Mouse (Mus musculus): ENCODE results near the gene Lrrc18. TPM values are rescaled to one million over a fixed set of nuclear protein-coding genes. Genes with fewer than 3 reads are reported as not detected.

The Lrrc18 gene
- polyA plus RNA-seq, 1 experiment from 2014 or later, result 0.11 TPM

DNA sequence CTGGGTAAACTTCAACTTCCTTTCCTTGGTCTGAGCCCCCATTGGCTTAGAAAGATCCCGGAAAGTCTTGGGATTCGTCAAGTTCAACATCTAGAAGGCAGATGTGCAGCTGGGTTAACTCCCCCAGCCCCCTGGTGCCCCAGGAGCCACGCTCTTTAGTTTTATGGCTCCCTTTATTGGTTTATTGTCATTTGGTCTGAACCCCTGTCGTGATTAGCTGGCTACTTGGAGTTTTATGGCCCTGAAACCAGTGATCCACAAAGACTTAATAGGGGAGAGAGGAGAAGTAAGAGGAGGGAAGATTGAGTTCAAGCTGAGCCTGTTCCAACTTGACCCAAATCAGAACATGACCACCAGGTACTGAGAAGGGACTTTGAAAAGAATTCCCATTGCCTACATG is 4.5 kb upstream of the Lrrc18 start:
- Histone ChIP-seq H3K9me3 (ENCODE audit: control insufficient read depth, low read length) (no peaks in the 10 kb centered on the region), H3K4me1 (ENCODE audit: control insufficient read depth, insufficient read depth, low read length) (peaks cover 4% of the 10 kb centered on the region; the same call in 1 of the 2 replicates), H3K36me3 (ENCODE audit: control insufficient read depth, insufficient read depth, low read length) (no peaks in the 10 kb centered on the region), H3K27ac (ENCODE audit: low read length) (no peak overlapping the region), H3K4me2 (ENCODE audit: low read depth, low read length) (no peak overlapping the region), H3K9ac (ENCODE audit: low read depth, low read length) (no peak overlapping the region), H3K4me3 (ENCODE audit: low read length) (no peak overlapping the region), H3K27me3 (replicated peaks; ENCODE audit: control insufficient read depth, insufficient read depth, low read length) (no peaks in the 10 kb centered on the region)
- 24% methylated on average over 4 of the region's 4 CpGs for WGBS
- peak; percentile 73 for ATAC-seq

DNA sequence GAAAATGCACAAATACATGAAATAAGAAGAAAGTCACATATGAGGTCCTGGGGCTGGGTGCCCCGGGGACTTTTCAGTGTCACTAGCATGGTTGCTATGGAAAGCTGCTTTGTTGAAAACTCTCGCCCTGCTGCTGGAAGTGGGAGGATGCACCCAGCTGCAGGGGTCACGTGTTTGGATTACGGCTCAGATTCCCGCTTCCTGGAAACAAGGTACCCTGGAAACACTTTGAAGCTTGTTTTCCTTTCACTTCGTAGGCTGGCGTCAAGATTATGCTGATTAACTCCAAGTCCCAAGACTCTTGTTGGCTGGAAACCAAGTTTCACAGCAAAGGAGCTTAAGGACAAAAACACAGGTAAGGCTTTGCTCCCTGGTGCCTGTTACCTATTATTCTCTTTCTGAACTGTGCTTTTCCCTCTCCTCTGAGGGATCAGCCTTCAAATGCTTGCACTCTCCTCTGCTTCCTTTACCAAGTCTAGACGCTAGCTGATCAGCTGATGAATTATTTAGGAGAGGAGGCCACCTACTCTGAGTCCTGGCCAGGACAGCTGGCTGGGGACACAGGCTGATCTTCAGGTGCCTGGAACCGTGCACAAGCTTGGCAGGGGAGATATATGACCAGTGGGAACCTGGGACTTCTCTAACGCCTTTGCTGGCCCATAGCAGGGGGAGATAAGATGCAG is 3.9 kb downstream of the Lrrc18 start:
- Histone ChIP-seq H3K4me1 (ENCODE audit: control insufficient read depth, insufficient read depth, low read length) (no peaks in the 10 kb centered on the region), H3K9ac (ENCODE audit: low read depth, low read length) (no peak overlapping the region), H3K27me3 (replicated peaks; ENCODE audit: control insufficient read depth, insufficient read depth, low read length) (no peaks in the 10 kb centered on the region), H3K4me3 (ENCODE audit: low read length) (peak overlapping the region; percentile 8; the same call in 1 of the 2 replicates), H3K27ac (ENCODE audit: low read length) (no peak overlapping the region), H3K4me2 (ENCODE audit: low read depth, low read length) (peak overlapping the region; percentile 45), H3K36me3 (ENCODE audit: control insufficient read depth, insufficient read depth, low read length) (no peaks in the 10 kb centered on the region), H3K9me3 (ENCODE audit: control insufficient read depth, low read length) (no peaks in the 10 kb centered on the region)
- 16% methylated on average over 10 of the region's 10 CpGs for WGBS
- peak; percentile 44; the same call in 1 of the 2 replicates for ATAC-seq

DNA sequence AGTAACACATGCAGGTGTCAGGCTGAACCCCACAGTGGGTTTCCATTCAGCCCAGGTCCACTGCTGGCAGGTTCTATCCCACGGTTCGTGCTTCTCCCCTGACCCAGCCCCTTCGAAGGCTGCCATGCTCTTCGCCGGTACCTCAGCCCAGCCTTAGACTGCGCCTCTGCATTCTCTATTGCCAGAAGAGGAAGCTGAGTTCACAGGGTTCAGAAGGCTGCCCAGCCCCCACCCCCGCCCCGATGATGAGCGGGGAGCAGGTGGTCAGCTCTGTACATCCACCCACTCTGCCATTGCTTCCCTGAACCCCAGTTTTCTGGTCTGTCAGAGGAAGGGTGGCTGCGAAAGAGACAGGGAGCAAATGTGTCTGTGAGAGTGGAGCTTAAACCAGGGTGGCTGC is 8.3 kb downstream of the Lrrc18 start:
- Histone ChIP-seq H3K36me3 (ENCODE audit: control insufficient read depth, insufficient read depth, low read length) (no peaks in the 10 kb centered on the region), H3K27ac (ENCODE audit: low read length) (no peak overlapping the region), H3K27me3 (replicated peaks; ENCODE audit: control insufficient read depth, insufficient read depth, low read length) (no peaks in the 10 kb centered on the region), H3K9ac (ENCODE audit: low read depth, low read length) (no peak overlapping the region), H3K4me1 (ENCODE audit: control insufficient read depth, insufficient read depth, low read length) (no peaks in the 10 kb centered on the region), H3K4me2 (ENCODE audit: low read depth, low read length) (no peak overlapping the region), H3K9me3 (ENCODE audit: control insufficient read depth, low read length) (no peaks in the 10 kb centered on the region), H3K4me3 (ENCODE audit: low read length) (no peak overlapping the region)
- 49% methylated on average over 10 of the region's 10 CpGs for WGBS
- ATAC-seq, result no peak

DNA sequence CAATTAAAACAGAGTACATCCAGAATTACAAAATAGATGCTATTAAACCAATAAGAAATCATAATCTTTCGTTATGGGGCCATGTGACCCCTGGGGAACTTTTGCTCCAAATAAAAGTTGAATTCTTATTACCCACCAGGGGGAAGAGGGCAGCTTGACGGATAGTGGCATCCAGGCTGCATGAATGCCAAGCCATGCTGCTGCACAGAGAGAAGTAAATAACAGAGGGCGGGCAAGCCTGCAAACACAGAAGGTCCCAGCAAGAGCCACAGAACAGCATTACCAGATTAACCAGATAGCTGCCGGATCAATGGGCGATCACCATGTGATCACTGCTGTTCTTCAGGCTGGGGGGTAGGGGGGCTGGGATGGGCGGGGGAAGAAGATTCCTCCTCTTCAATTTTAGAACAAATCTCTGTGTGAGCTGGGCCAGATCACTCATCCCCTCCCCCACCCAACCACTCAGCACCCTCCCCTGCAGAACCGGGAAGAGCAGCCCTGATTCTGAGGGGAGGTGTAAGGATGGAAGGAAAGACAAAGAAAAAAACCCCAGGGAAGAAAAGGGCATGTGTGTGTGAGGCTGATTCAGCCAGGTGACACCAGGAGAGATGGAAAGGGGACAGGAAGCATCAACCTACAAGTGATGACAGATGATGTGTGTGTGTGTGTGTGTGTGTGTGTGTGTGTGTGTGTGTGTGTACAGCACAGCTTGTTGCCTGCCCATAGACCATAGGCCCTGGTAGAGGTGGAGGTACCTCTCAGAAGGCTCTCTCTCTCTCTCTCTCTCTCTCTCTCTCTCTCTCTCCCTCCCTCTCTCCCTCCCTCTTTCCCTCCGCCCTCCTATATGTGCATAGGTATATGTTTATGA is 9.2 kb downstream of the Lrrc18 start:
- whole genome bisulfite sequencing, result 41% methylated on average over 8 of the region's 8 CpGs
- Histone ChIP-seq H3K4me1 (ENCODE audit: control insufficient read depth, insufficient read depth, low read length) (no peaks in the 10 kb centered on the region), H3K4me2 (ENCODE audit: low read depth, low read length) (no peak overlapping the region), H3K9ac (ENCODE audit: low read depth, low read length) (no peak overlapping the region), H3K36me3 (ENCODE audit: control insufficient read depth, insufficient read depth, low read length) (no peaks in the 10 kb centered on the region), H3K27me3 (replicated peaks; ENCODE audit: control insufficient read depth, insufficient read depth, low read length) (no peaks in the 10 kb centered on the region), H3K4me3 (ENCODE audit: low read length) (no peak overlapping the region), H3K27ac (ENCODE audit: low read length) (no peak overlapping the region), H3K9me3 (ENCODE audit: control insufficient read depth, low read length) (no peaks in the 10 kb centered on the region)
- no peak for ATAC-seq

DNA sequence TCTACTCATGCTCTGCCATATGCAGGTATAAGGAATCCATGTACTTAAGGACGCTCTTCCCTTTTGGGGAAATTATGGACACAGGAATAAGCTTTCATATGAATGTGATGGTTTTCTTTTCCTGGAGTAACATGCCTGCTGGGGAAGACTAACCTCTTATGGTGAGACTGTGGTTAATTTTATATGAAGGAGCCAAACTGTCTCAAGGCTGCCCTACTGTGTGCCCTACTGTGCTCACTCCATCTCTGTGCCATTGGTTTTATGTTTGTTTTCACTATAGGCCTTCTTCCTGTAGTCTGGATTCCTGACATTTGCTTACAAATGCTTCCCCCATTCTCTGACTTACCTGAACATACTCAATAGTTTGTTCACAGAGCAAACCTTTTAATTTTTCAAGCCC is 13.9 kb downstream of the Lrrc18 start:
- H3K9me3 ChIP-seq (ENCODE audit: control insufficient read depth, low read length), result no peaks in the 10 kb centered on the region
- H3K4me3 ChIP-seq (ENCODE audit: low read length), result no peak overlapping the region
- no peak overlapping the region for H3K4me2 ChIP-seq (ENCODE audit: low read depth, low read length)
- no peaks in the 10 kb centered on the region for H3K27me3 ChIP-seq (replicated peaks; ENCODE audit: control insufficient read depth, insufficient read depth, low read length)
- 98% methylated on average over 1 of the region's 1 CpGs for whole genome bisulfite sequencing
- H3K27ac ChIP-seq (ENCODE audit: low read length), result no peak overlapping the region
- H3K36me3 ChIP-seq (ENCODE audit: control insufficient read depth, insufficient read depth, low read length), result no peaks in the 10 kb centered on the region
- H3K4me1 ChIP-seq (ENCODE audit: control insufficient read depth, insufficient read depth, low read length), result 0 out of 2 replicates have a peak, but pooled peaks cover 3% of the 10 kb centered on the region
- no peak for ATAC-seq
- no peak overlapping the region for H3K9ac ChIP-seq (ENCODE audit: low read depth, low read length)

DNA sequence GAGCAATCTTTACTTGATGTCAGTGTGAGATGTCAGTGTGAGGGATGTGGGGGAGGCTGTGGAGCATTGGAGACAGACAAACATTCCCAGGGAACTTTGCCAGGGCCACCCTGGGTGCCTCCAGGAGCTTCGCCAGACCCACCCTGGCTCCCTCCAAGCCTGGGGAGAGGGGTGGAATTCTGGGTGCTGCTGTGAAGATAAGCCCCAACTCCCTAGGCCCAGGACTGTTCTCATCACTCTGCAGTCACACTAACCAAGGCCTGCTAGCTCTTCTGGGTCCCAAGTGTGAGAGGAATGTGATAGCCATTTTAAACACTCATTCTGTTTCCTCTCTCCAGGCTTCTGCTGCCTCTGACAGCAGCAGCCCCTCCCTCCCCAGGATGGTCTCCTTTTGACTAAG is 16.5 kb downstream of the Lrrc18 start:
- no peaks in the 10 kb centered on the region for H3K9me3 ChIP-seq (ENCODE audit: control insufficient read depth, low read length)
- H3K36me3 ChIP-seq (ENCODE audit: control insufficient read depth, insufficient read depth, low read length), result no peaks in the 10 kb centered on the region
- no peak overlapping the region for H3K9ac ChIP-seq (ENCODE audit: low read depth, low read length)
- 0 out of 2 replicates have a peak, but pooled peaks cover 3% of the 10 kb centered on the region for H3K4me1 ChIP-seq (ENCODE audit: control insufficient read depth, insufficient read depth, low read length)
- no peak overlapping the region for H3K27ac ChIP-seq (ENCODE audit: low read length)
- 50% methylated on average over 1 of the region's 1 CpGs for WGBS
- ATAC-seq, result no peak
- no peak overlapping the region for H3K4me2 ChIP-seq (ENCODE audit: low read depth, low read length)
- H3K27me3 ChIP-seq (replicated peaks; ENCODE audit: control insufficient read depth, insufficient read depth, low read length), result no peaks in the 10 kb centered on the region
- no peak overlapping the region for H3K4me3 ChIP-seq (ENCODE audit: low read length)

DNA sequence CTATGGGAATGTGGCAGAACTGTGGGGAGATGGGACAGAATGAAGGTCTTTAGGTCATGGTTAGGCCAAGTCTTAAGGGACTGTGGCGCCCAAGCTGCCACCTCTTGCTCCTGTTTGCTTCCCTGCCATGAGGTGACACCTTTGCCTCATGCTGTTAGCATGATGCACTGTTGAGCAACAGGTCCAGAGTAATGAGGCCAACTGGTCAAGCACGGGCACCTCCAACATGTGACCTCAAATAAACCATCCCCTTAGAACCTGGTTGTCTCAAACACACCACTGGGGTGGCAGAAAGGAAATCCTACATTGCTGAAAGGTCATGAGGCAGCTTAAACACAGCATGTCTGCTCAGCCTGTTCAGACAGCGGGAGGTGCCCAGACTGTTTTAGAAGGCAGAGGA is 27.9 kb downstream of the Lrrc18 start:
- H3K4me3 ChIP-seq (ENCODE audit: low read length), result no peak overlapping the region
- ATAC-seq, result no peak
- no peak overlapping the region for H3K4me2 ChIP-seq (ENCODE audit: low read depth, low read length)
- H3K27ac ChIP-seq (ENCODE audit: low read length), result no peak overlapping the region
- WGBS, result 87% methylated on average over 3 of the region's 3 CpGs
- H3K9me3 ChIP-seq (ENCODE audit: control insufficient read depth, low read length), result no peaks in the 10 kb centered on the region
- H3K36me3 ChIP-seq (ENCODE audit: control insufficient read depth, insufficient read depth, low read length), result no peaks in the 10 kb centered on the region
- H3K27me3 ChIP-seq (replicated peaks; ENCODE audit: control insufficient read depth, insufficient read depth, low read length), result no peaks in the 10 kb centered on the region
- no peaks in the 10 kb centered on the region for H3K4me1 ChIP-seq (ENCODE audit: control insufficient read depth, insufficient read depth, low read length)
- no peak overlapping the region for H3K9ac ChIP-seq (ENCODE audit: low read depth, low read length)

DNA sequence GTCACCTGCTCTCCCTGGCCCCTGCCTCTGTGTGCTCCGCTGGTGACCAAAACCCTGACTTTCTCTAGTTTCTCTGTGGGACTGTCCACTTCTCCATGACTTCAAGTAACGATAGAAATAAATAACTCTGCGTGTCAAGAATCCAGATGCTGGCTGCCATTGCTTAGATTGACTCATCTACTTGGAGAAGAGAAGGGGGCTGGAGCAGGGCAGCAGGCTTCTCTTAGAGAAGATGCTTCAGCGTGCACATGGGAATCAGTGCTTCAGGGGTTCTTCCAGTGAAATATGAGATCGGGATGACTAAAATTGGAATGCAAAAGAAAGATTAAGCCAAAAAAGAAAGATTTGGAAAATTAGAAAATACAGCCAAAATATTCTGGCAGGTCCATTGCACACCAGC is 28.4 kb downstream of the Lrrc18 start:
- H3K4me3 ChIP-seq (ENCODE audit: low read length), result no peak overlapping the region
- H3K27ac ChIP-seq (ENCODE audit: low read length), result no peak overlapping the region
- no peak overlapping the region for H3K9ac ChIP-seq (ENCODE audit: low read depth, low read length)
- 57% methylated on average over 5 of the region's 5 CpGs for WGBS
- H3K27me3 ChIP-seq (replicated peaks; ENCODE audit: control insufficient read depth, insufficient read depth, low read length), result no peaks in the 10 kb centered on the region
- no peaks in the 10 kb centered on the region for H3K9me3 ChIP-seq (ENCODE audit: control insufficient read depth, low read length)
- no peak for ATAC-seq
- H3K4me1 ChIP-seq (ENCODE audit: control insufficient read depth, insufficient read depth, low read length), result no peaks in the 10 kb centered on the region
- H3K4me2 ChIP-seq (ENCODE audit: low read depth, low read length), result no peak overlapping the region
- H3K36me3 ChIP-seq (ENCODE audit: control insufficient read depth, insufficient read depth, low read length), result no peaks in the 10 kb centered on the region

DNA sequence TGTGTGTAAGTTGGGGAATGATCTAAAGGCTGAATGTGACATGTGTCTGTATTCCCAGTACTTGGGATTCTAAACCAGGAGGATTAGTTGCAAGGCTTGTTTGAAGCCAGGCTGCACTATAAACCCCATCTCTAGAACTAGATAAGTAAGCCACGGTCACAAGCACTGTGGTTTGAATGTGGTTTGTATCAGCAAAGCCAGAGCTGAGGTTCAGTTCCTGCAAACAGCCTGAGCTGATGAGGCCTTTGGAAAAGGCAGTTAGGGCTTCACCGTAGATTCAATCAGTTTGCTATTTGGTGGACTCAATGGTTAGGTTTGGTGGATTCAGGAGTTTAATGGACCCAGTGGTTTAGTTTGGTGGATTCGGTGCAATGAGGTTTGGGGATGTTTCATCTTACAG is 39.7 kb downstream of the Lrrc18 start:
- H3K27ac ChIP-seq (ENCODE audit: low read length), result no peak overlapping the region
- H3K9me3 ChIP-seq (ENCODE audit: control insufficient read depth, low read length), result no peaks in the 10 kb centered on the region
- 78% methylated on average over 3 of the region's 3 CpGs for WGBS
- no peak overlapping the region for H3K9ac ChIP-seq (ENCODE audit: low read depth, low read length)
- H3K4me1 ChIP-seq (ENCODE audit: control insufficient read depth, insufficient read depth, low read length), result no peaks in the 10 kb centered on the region
- no peak overlapping the region for H3K4me2 ChIP-seq (ENCODE audit: low read depth, low read length)
- no peaks in the 10 kb centered on the region for H3K27me3 ChIP-seq (replicated peaks; ENCODE audit: control insufficient read depth, insufficient read depth, low read length)
- no peak overlapping the region for H3K4me3 ChIP-seq (ENCODE audit: low read length)
- H3K36me3 ChIP-seq (ENCODE audit: control insufficient read depth, insufficient read depth, low read length), result no peaks in the 10 kb centered on the region
- ATAC-seq, result no peak

Measured in intestine, embryonic 16.5 days (tissue).